Comparison of ENCODE assay signal across 9 mouse cellular contexts in genomic region chr13:113612141-113612950, GRCm38 (mm10). TPM values are rescaled to one million over a fixed set of nuclear protein-coding genes. Genes with fewer than 3 reads are reported as not detected.
DNase-seq lines count a peak whose midpoint lies in the region; ATAC-seq lines count a peak whose summit lies in the region.
"Had no signal": no experiment of that assay in that cellular context is flagged by ENCODE, and none has a peak within 500 bp of the region (broad histone marks: within the 10 kb centered on the region; RNA-seq: fewer than 3 reads in every experiment).

No protein-coding gene starts in this region.

- ATAC-seq in neural tube, embryonic 12.5 days (ENCODE audit: low FRiP score, low read depth): no peak
- no peak for ATAC-seq in heart, embryonic 16.5 days (replicated peaks; ENCODE audit: extremely low read depth, insufficient read depth, low FRiP score)
- ATAC-seq in stomach, embryonic 14.5 days (ENCODE audit: insufficient number of reproducible peaks, insufficient read depth, low FRiP score, low read depth): no peak
- ATAC-seq in erythroid progenitor cell, adult 5-6 weeks (replicated peaks; ENCODE audit: low FRiP score, poor library complexity, severe bottlenecking): no peak

- WGBS in neural tube, embryonic 12.5 days: 71% methylated on average over 24 of the region's 24 CpGs
- 46% methylated on average over 24 of the region's 24 CpGs for WGBS in heart, embryonic 16.5 days
- WGBS in stomach, embryonic 14.5 days: 54% methylated on average over 24 of the region's 24 CpGs

- no peaks in the 10 kb centered on the region for H3K9me3 ChIP-seq in neural tube, embryonic 12.5 days
- H3K9me3 ChIP-seq in heart, embryonic 16.5 days (replicated peaks; ENCODE audit: control insufficient read depth, low read length): no peaks in the 10 kb centered on the region
- H3K9me3 ChIP-seq in stomach, embryonic 14.5 days (ENCODE audit: control insufficient read depth, low read depth, low read length): no peaks in the 10 kb centered on the region

- no peak for DNase-seq in neural tube, embryonic 10.5 days (ENCODE audit: extremely low spot score, low spot score)
- DNase-seq in kidney, postnatal 14 days: peak; percentile 63
- DNase-seq in left cerebral cortex, postnatal 4 days: no peak
- DNase-seq in MN1 (ENCODE audit: low spot score): no peak

- H3K4me2 ChIP-seq in neural tube, embryonic 12.5 days (replicated peaks): peak overlapping the region; percentile 84
- H3K4me2 ChIP-seq in heart, embryonic 16.5 days (ENCODE audit: low read depth, low read length): peak overlapping the region; percentile 84
- H3K4me2 ChIP-seq in stomach, embryonic 14.5 days (replicated peaks; ENCODE audit: low read depth, low read length): peak overlapping the region; percentile 94

- no peaks in the 10 kb centered on the region for H3K27me3 ChIP-seq in neural tube, embryonic 12.5 days (replicated peaks)
- no peaks in the 10 kb centered on the region for H3K27me3 ChIP-seq in heart, embryonic 16.5 days (ENCODE audit: control insufficient read depth, insufficient read depth, low read length)
- H3K27me3 ChIP-seq in stomach, embryonic 14.5 days (ENCODE audit: control insufficient read depth, insufficient read depth, low read length): no peaks in the 10 kb centered on the region

- peaks cover 4% of the 10 kb centered on the region; the same call in 1 of the 2 replicates for H3K36me3 ChIP-seq in neural tube, embryonic 12.5 days
- no peaks in the 10 kb centered on the region for H3K36me3 ChIP-seq in heart, embryonic 16.5 days (ENCODE audit: control insufficient read depth, insufficient read depth)
- H3K36me3 ChIP-seq in stomach, embryonic 14.5 days (ENCODE audit: control insufficient read depth, insufficient read depth, low read length): peaks cover 3% of the 10 kb centered on the region; the same call in 1 of the 2 replicates

- no peak overlapping the region for H3K27ac ChIP-seq in neural tube, embryonic 12.5 days
- peak overlapping the region; percentile 65 for H3K27ac ChIP-seq in heart, embryonic 16.5 days (ENCODE audit: low read length)
- H3K27ac ChIP-seq in stomach, embryonic 14.5 days (ENCODE audit: low read length): no peak overlapping the region; the same call in 1 of the 2 replicates

- H3K4me1 ChIP-seq in neural tube, embryonic 12.5 days: peaks cover 75% of the 10 kb centered on the region
- peaks cover 63% of the 10 kb centered on the region for H3K4me1 ChIP-seq in heart, embryonic 16.5 days (ENCODE audit: control insufficient read depth, insufficient read depth, low read length)
- peaks cover 83% of the 10 kb centered on the region for H3K4me1 ChIP-seq in stomach, embryonic 14.5 days (ENCODE audit: control insufficient read depth, insufficient read depth, low read length)

- H3K9ac ChIP-seq in neural tube, embryonic 12.5 days: 0 out of 2 replicates have a peak overlapping the region, but pooled peaks have one; percentile 8
- H3K9ac ChIP-seq in heart, embryonic 16.5 days (ENCODE audit: low read length): peak overlapping the region; percentile 62
- H3K9ac ChIP-seq in stomach, embryonic 14.5 days (replicated peaks; ENCODE audit: low read depth, low read length): no peak overlapping the region

- no peak overlapping the region for H3K4me3 ChIP-seq in neural tube, embryonic 12.5 days
- peak overlapping the region; percentile 88 for H3K4me3 ChIP-seq in heart, embryonic 16.5 days (ENCODE audit: low read length)
- peak overlapping the region; percentile 63; the same call in 1 of the 2 replicates for H3K4me3 ChIP-seq in stomach, embryonic 14.5 days (ENCODE audit: low read depth, low read length)

- intact Hi-C loops in left cerebral cortex, postnatal 4 days (cut with DNase I): loop anchor here (10.0 kb wide), 1 partner anchor 198 kb away; no protein-coding TSS in a partner anchor

RNA-seq across cellular contexts. Expression of gene Snx18, which starts 6.0 kb away (rescaled TPM):
- polyA plus RNA-seq in neural tube, embryonic 12.5 days (2016; fragmentation: Nextera tagmentation; extraction: Ambion mirVana): 30.7 and 36.2 TPM in 2 replicates
- 10.7 and 11.8 TPM in 2 replicates for polyA plus RNA-seq in heart, embryonic 16.5 days (2015; fragmentation: Nextera tagmentation; extraction: Ambion mirVana)
- 28.1 and 30.2 TPM in 2 replicates for polyA plus RNA-seq in stomach, embryonic 14.5 days (2014; fragmentation: Nextera tagmentation; extraction: Ambion mirVana)
- 10 to 100 TPM; 19.3 to 19.8 TPM for total RNA-seq in left cerebral cortex, postnatal 4 days (2021)
- total RNA-seq in erythroid progenitor cell, adult 5-6 weeks (2015; ENCODE audit: low replicate concordance): 5.8 and 6.3 TPM in 2 replicates
- 5.7 and 8.2 TPM in 2 replicates for total RNA-seq in erythroid progenitor cell, adult 5-6 weeks (2017; ENCODE audit: low replicate concordance)

RNA-seq across cellular contexts. Expression of gene Hspb3, which starts 51.1 kb away (rescaled TPM):
- polyA plus RNA-seq in neural tube, embryonic 12.5 days (2016; fragmentation: Nextera tagmentation; extraction: Ambion mirVana): 1.0 and 1.5 TPM in 2 replicates
- 44.6 and 49.1 TPM in 2 replicates for polyA plus RNA-seq in heart, embryonic 16.5 days (2015; fragmentation: Nextera tagmentation; extraction: Ambion mirVana)
- not detected in 2 replicates for polyA plus RNA-seq in stomach, embryonic 14.5 days (2014; fragmentation: Nextera tagmentation; extraction: Ambion mirVana)
- 10 to 100 TPM; 13.4 to 16.4 TPM for total RNA-seq in left cerebral cortex, postnatal 4 days (2021)
- total RNA-seq in erythroid progenitor cell, adult 5-6 weeks (2015; ENCODE audit: low replicate concordance): not detected in 2 replicates
- not detected in 2 replicates for total RNA-seq in erythroid progenitor cell, adult 5-6 weeks (2017; ENCODE audit: low replicate concordance)
- total RNA-seq: hematopoietic stem cell, adult 5-6 weeks had no signal

Comparison
In these comparisons a context has a peak if more than half of its experiments do, and no peak if none do; other contexts are left out.
1. RNA of gene Hspb3, which starts 51.1 kb away (polyA plus RNA-seq): 44.6 to 49.1 TPM in heart, embryonic 16.5 days; 1.0 to 1.5 TPM in neural tube, embryonic 12.5 days and not detected in stomach, embryonic 14.5 days; every median in the first group is over 10 times any median in the second.
2. Peak in every context shown above with its lines, with median percentiles within 50 percentile points of each other: H3K4me2 ChIP-seq.